Mouse (Mus musculus) frontal cortex, postnatal 25 days (tissue): ENCODE data around the gene Dbndd2.

Source experiments
- DNase-seq, 2 experiments: peaks; one replicate each; pipeline ENCODE4 v3.0.0; 2022; ENCODE audit warnings: low spot score in 2 of 2

Dbndd2 gene

DNA sequence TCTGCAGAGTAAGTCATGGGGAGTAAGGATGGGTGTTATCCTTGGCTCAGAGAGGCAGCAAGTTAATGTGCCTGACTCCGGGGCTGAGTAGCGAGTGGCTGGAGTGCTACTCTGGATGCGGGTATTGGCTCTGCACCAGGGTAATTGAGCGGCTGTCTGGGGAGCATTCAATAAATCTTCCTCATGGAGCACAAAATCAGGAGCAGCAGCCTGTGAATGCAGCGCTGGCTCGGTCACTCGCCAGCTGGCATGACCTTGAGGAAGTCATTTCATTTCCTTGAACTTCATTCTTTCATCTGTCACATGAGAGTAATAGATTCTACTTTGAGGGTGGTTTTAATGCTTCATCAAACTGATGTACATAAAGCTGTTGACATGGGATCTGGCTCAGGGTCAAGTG, 14.6 kb downstream of the Dbndd2 start:
- DNase-seq = no peak

DNA sequence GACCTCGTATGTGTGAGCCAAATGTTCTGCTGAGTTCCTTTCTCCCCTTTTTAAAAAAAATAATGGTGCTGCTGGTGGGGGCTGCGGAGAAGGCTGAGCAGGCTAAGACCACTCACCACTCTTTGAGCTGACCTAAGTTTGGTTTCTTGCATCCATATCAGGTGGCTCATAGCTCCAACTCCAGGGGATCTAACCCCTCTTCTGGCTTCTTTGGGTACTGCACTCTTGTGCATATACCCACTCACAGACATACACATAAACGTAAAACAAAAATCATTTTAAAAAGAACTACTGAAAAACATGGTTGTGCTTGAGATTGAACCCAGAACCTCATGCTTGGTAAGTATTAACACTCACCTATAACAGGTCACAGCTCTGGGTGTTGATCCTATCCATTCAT, 19.0 kb downstream of the Dbndd2 start:
- DNase-seq = no peak

DNA sequence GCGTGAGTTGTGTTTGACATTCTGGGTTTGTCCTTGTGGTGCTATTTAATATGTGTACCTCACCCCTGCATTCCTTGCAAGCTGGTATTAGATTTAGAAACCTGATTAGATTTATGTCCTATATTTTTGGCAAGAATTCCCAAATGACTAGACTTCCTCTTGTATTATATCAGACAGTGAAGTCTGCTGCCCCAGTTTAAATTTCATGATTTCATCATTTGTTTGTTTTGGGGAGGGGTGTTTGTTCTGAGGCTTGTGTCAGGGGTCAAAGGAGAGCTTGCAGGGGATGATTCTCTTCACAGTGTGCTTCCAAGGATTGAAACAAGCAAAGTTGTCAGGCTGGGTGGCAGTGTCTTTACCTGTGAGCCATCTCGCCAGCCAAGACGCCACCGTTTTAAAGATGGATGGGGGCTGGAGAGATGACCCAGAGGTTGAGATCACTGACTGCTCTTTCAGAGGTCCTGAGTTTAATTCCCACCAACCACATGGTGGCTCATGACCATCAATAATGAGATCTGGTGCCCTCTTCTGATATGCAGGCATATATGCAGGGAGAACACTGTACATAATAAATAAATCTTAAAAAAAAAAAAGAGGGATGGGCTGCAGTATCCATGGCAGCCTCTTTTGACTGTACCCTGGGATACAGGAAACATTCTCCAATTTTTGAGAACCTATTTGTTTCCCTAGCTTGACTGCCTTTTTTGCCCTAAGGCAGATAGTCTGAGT, 19.9 kb downstream of the Dbndd2 start:
- DNase-seq = no peak

DNA sequence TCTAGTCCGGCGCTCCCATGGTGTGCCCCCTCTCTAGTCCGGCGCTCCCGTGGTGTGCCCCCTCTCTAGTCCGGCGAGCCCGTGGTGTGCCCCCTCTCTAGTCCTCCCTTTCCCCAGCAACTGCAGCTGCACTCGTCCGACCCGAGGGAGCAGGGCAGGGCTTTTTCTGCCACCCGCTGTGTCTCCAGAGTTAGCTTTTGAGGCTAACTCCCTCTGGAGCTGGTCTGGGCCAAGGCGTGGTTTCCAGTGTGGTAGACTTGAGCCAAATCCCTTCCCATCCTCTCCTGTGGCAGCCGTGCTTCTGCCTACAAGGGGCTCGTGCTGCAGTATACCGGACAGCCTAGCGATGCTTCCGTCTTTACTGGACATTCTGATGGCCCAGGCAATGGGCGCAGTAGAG, 21.9 kb downstream of the Dbndd2 start:
- no peak for DNase-seq

DNA sequence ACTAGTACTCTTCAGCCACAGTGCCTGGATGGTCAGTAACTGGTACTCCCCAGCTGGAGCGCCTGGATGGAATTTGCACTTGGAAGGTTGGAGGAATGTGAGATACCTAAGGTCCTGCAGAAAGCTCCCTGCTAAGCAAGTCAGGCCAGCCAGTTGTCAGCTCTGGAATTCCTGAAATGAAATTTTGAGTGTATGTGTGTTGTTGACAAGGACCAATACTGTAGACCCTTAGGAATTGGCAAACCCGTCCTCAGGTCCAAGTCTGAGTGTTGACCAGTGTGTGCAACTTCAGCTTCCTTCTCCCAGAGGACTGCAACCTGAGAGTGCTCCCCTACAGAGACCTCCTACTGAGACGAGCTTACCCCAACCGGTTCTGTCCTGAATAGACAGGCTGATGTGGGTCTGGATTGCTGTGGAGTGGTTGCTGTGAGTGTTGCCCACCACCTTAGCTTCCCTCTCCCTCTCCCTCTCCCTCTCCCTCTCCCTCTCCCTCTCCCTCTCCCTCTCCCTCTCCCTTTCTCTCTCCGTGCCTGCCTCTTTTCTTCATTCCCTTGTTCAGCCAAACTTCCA, 24.8 kb downstream of the Dbndd2 start:
- no peak for DNase-seq

DNA sequence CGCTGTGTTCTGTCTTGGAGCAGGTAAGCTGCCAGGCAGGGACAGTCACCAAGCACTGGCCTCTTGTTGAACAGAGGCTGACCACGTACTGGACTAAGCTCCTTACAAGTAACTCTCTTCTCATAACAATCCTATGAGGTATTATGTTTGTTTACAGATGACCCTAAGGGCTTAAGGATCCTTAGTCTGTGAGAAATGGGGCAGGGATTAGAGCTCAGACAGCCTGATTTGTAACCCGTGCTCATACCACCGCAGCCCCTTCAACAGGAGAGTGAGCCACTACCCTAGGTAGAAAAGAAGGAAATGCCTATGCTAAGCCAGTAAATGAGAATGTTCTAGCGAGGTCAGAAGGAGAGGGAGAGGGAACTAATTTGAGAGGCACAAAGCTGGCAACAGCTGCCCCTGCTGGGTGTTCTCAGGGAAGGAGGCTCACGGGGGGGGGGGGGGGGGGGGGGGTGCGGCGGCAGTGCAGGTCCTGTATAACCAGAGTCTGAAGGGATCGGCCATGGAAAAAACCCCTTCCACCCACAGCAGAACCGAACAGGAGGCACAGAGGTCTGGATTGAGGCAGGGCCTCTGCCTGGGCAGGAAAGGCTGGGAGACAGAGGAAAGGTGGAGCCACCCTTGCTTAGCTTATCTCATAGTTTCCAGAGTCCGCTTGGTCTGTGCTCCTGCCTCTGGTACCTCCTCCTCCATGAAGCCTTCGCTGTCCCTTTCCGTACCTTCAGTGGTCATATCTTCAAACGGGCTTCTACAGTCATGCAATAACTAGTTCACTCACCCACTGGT, 26.4 kb downstream of the Dbndd2 start:
- DNase-seq = no peak

DNA sequence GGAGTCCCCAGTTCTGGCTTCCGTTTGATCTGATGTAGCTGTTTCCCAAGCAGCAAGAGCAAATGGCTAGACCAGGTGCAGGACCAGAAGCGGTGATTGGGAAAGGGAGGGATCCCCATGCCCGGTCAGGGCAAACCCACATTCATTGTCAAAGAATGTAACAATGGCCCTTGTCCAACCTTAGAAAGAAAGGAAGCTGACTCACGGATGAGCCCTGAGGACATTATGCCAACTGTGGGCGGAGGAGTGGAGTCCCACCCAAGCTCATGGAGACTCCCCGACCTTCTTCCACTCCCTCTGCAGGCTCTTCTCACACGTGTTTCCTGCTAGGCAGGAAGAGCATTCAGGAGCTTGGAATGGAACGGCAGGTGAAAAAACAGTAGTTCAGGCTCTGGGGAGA, 27.5 kb downstream of the Dbndd2 start:
- DNase-seq = no peak

DNA sequence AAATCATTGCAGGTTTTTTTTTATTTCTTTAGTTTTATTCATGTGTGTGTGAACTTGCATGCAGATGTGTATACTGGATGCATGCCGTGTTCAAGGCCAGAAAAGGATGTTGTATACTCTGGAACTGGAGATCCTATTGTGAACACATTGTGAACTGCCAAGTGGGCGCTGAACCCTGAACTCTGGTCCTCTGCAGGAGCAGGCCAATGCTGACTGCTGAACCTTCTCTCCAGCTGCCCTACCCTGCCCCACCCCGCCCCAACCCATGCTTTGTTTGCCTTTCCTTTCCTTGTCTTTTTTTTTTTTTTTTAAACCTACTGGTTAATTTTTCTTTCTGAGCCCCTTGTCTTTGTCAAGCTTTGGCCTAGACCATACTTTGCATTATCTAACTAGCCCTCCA, 29.0 kb downstream of the Dbndd2 start:
- DNase-seq = no peak

DNA sequence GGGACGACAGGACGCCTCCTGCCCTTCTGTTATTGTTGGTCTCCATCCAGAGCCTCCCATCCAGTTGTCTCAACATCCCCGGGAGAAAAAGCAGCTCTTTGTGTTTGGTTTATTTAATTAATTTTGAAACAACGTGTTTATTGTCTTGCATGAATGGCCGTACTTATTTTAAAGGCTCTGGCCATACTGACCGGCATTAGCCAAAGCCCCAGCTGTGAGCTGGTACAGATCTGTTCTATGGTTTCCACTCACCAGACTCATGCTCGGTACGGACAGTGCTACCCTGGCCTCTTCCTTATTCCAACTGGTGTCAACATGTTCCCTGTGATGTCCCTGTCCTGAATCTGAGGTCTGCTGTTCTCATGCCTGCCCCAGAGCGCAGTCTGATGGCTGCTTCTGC, 30.0 kb downstream of the Dbndd2 start:
- DNase-seq = no peak

DNA sequence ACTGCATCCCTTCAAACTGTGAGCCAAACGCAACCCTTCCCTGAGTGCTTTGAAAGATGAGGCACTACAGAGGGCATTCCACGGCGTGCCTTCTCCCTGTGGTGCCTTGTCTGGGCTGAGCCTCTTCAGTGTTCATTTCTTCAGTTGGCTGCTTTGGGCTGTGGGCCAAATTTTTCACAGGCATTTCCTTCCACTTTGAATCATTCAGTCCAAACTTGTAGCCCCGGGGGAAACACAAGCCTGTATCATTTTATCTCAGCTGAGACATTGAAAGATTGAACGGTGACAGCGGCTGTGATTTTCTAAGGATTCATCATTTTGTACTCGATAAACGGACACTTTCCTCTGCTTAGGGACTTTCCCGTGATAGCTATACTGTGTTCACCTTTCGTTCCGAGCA, 30.7 kb downstream of the Dbndd2 start:
- DNase-seq = no peak

DNA sequence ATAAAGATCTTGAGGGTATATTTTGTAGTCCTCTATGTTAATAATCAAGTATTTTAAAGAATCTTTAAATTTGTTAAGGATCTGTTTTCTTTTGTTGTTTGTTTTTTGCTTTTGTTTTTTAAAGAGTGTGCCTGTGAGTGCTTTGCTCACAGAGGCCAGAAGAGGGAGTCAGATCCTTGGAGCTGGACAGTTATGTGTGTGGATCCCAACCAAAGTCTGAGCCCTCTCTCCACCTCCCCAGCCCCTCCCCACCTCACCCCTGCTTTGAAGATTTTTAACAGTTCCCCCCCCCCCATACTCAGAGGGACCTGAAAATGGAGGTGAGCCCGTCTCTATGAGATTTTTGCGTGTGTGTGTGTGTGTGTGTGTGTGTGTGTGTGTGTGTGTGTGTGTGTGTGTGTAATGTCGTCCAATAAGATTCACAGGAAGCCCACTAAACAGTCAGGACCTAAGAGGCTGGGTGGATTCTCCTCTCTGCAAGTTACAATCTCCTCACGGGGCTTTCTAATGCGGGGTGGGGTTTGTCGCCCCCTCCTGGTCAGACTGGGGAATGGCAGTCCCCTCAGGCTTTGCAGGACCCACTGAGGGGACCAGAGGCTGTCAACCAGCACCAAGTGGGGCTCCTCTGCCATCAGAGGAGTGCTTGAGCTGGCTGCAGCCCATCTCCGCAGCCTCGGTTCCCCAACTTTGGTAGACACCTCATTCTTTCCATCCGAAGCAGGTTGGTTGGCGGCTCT, 31.7 kb downstream of the Dbndd2 start:
- DNase-seq = no peak

DNA sequence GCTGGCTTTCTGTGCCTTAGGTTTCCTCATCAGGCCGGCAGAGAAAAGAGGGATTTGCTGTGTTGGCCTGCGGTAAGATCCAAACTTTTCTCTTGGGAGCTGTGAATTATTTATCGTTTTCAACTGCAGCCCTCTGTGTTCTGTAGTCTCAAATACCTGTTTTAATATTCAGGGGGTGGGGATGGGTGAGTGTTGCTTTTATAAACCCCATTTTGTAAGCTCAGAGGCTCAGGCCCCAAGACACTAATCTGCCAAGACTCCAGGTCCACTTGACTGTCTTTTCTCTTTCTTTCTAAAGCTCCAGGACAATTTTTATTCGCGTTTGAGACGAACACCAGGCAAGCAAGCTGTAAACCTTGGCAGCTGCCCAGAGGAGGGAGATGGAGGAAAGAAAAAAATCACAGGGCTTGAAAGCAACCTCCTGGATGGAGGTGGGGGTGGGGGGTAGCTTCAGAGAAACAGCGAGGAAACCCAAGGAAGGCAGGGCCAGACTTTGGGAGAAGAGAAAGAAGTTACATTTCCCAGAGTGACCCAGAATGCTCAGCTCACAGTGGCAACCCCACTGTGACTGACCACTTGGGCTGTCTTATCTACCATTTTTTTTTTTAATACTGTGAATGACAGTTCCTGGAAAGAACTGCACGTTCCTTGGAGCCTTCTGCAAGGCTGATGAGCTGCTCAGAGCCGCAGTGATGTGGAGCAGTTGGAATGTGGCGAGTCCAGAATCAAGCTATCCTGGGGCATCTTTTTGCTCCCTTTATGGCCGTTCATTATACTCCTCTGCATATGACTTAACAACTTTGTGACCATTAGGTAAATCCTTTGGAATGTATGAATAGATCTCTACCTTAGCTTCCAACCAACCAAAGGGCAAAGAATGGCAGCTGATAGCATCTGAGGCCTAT, 32.6 kb downstream of the Dbndd2 start:
- DNase-seq = no peak

DNA sequence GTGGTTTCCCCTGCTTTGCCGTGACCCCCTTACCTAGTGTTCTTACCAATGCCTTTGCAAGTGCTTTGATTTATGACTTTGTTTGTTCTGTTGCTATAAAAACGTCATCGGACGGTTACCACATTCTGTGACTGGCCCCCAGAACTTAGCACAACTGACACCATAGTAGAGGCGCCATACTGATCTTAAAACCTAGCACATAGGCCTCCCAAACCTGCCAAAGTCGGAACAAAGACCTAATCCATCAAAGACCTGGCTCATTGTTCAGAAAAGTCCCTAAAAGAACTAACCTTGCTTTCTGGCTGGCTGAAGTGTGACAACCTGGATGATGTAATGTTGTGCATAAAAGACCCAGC, 33.2 kb downstream of the Dbndd2 start:
- DNase-seq = no peak

DNA sequence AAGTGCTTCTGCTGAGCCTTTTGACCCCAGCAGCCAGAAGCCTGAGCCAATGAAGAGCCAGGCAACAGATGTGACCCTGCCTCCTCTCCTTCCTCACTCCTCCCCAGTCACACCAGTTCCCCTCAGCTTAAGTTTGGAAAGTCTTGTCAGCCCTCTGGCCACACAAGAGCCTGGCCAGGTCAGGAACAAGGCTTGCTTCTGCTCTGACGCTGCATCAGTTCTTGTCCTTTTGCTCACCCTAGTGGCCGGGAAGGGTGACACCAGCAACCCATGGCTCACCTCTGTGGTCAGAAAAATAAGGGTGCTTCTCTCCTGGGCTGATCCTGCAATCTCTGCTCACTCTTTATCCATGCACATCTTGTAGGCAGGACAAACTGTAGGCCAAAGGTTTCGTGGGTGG, 34.9 kb downstream of the Dbndd2 start:
- no peak for DNase-seq

DNA sequence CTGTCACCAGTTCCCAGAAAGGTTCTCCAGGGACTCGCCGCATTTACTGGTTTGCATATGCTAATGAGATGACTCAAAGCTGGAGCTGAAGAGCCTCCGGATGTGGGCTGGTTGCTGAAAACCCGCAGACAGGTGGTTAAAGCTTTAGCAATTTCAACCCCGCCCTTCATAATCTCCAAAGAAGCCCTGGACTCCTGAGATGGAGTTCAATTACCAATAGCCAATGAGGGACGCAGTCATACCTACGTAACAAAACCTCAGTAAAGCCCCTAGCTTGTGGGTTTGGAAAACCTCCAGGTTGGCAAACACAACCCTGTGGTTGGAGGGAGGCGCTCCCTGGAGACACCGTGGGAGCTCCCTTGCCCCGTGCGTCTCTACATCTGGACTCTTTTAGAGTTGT, 35.9 kb downstream of the Dbndd2 start:
- no peak for DNase-seq

DNA sequence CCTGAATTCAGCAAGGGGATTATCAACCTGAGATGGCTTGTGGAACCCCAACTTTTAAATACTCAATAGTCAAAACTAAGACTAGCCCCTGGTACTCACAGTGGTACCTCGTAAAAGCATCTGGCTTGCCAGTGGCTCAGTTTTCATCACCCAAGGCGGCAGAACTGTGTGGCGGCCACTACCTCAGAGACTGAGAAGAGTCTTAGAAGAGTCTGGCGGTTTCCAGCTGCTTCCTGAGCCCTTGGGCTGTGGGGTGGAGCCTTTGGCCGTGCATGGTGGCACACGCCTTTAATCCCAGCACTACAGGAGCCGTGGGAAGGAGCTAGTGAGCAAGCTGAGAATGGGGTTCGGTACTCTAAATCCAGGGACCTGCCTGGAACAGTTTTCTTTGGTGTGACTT, 36.4 kb downstream of the Dbndd2 start:
- no peak for DNase-seq

DNA sequence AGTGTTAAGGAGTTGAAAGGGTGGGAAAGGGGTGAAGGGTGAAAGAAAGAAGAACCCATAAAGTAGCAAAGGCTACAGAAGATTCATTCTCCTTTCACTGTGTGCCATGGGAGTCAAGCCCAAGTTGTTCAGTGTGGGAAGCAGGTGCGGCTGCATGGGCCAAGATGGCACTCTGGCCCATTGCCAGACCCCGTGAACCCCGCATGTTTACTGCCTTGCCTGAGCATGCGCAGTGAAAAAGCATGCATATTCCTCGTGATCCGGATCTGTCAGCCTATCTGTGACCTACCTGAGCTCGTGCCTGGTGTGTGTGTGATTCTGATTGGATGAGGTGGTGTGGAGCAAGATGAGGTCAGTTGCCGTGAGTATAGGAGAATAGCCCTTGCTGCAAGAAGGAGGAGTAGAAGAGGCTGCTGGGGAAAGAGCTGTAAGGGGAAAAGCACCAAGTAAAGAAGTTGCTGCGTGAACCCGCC, 37.4 kb downstream of the Dbndd2 start:
- no peak for DNase-seq

DNA sequence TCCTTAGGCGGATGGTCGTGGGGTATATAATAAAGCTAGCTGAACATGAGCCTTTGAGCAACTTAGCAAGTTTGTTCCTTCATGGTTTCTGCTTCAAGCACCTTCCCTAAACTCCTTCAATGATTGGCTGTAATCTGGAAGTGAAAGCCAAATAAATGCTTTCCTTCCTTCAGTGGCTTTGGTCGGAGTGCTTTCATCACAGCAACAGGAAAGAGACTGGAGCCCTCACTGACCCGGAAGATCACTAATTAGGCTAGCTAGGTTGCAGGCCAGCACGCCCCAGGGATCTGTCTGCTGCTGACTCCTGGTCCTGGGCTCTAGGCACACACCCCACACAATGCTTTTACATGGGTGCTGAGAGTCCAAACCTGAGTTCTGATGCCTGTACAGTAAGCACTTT, 42.7 kb downstream of the Dbndd2 start:
- no peak for DNase-seq

DNA sequence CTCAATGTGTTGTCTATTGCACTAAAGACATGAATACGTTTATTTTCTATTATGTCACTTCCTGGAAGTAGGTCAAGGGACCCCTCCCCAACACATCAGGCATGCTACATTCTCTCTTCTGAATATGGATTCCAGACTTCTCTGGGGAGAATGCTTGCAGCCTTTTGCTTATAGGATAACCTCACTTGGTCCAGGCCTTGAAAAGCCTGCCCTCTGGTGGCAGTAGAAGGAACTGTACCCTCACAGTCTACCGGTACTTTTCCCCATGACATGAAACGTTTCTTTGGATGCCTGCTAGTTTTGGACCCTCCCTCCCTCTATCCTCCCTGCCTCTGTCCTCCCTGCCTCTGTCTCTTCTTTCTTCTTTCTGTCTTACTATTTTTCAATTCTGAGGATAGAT, 45.3 kb downstream of the Dbndd2 start:
- DNase-seq = peak; percentile 66 to 75

DNA sequence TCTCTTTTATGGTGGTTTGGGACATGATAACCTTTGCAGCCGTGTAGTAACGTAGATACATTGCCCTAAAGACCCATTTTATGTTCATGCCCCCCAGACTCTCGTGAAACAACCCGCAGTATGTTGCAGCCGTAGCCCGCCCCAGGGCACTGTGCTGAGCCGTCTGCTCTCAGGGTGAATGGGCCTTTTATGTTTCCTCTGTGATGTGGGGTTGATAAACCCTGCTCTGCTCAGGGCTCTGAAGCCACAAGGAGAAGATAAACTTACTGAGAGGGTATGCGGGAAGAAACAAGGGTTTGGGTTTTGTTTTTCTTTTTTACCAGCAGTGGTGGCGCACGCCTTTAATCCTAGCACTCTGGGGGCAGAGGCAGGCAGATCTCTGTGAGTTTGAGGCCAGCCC, 48.4 kb downstream of the Dbndd2 start:
- DNase-seq = no peak

DNA sequence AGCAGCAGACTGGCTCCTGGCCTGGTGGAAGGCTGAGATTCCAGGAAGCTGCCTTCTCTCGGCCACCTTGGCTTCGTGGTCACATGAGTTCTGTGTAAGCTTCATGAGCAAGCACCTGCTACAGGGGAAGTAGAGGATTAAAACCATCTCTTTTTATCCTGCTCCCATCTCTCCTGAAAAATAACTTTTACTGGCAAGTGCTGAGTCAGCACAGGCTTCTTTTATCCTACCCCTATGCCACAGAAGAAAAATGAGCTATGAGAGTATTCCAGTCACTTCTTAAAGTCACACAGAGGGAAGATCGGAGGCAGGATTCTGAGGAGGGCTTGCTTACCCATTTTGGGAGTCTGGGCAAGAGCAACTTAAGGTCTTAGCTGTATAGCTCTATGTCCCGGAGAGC, 51.1 kb downstream of the Dbndd2 start:
- no peak for DNase-seq
